ENCODE assay signal across 22 mouse cellular contexts in the genomic region with DNA sequence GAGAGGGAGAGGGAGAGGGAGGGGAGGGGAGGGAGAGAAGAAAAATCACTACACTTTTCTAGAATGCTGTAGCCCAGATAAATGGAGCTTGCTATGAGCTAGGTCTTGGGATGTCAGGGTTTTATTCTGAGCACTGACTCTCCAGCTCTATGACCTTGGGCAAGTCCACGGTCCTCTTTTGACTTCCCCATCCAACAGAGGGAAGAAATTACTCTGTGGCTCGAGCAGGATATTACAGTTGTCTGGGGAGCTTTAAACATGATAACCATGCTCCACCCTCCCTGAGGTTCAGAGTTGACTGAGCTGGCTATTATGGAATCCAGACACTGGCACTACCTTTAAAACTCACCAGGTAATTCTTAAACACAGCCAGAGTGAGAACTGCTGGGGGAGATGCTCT.
"Had no signal": no experiment of that assay in that cellular context is flagged by ENCODE, and none has a peak within 500 bp of the region (broad histone marks: within the 10 kb centered on the region; RNA-seq: fewer than 3 reads in every experiment).

No protein-coding gene starts in this region.

- H3K4me2 ChIP-seq: lung, embryonic 15.5 days; midbrain, embryonic 11.5 days; midbrain, embryonic 13.5 days; midbrain, embryonic 15.5 days; neural tube, embryonic 13.5 days; neural tube, embryonic 15.5 days had no signal

- H3K9ac ChIP-seq: liver, postnatal 0 days; lung, embryonic 15.5 days; midbrain, embryonic 13.5 days; midbrain, embryonic 15.5 days; neural tube, embryonic 13.5 days; neural tube, embryonic 15.5 days had no signal

- H3K9me3 ChIP-seq: lung, embryonic 15.5 days; midbrain, embryonic 13.5 days; midbrain, embryonic 15.5 days; neural tube, embryonic 13.5 days; neural tube, embryonic 15.5 days had no signal

- H3K4me1 ChIP-seq: lung, embryonic 15.5 days; megakaryocyte, embryonic 14.5 days; midbrain, embryonic 13.5 days; midbrain, embryonic 15.5 days had no signal

- DNase-seq: liver, postnatal 0 days; lung, adult 2 months; lung, postnatal 14 days; lung, postnatal 36 days; retina, postnatal 1 day; right cerebral cortex, adult 18-20 months; right cerebral cortex, postnatal 25 days; right cerebral cortex, postnatal 4 days; spleen, adult 18-20 months; thymus, adult 18-20 months; thymus, postnatal 14 days; thymus, postnatal 36 days had no signal

- H3K4me3 ChIP-seq: lung, embryonic 15.5 days; megakaryocyte, embryonic 14.5 days; midbrain, embryonic 13.5 days; midbrain, embryonic 15.5 days; myocyte; neural tube, embryonic 13.5 days; neural tube, embryonic 15.5 days had no signal

- H3K27ac ChIP-seq: lung, embryonic 15.5 days; macrophage; midbrain, embryonic 13.5 days; midbrain, embryonic 15.5 days; neural tube, embryonic 13.5 days; neural tube, embryonic 15.5 days had no signal

- H3K27me3 ChIP-seq: midbrain, embryonic 15.5 days; neural tube, embryonic 15.5 days had no signal

- ATAC-seq: liver, postnatal 0 days; lung, postnatal 0 days; midbrain, embryonic 13.5 days; midbrain, embryonic 15.5 days had no signal

- H3K36me3 ChIP-seq: lung, embryonic 15.5 days; midbrain, embryonic 13.5 days; midbrain, embryonic 15.5 days; neural tube, embryonic 13.5 days; neural tube, embryonic 15.5 days had no signal
